23 mouse cellular contexts compared by ENCODE assay signal in genomic region chr9:24198254-24198653, GRCm38 (mm10).
"Had no signal": no experiment of that assay in that cellular context is flagged by ENCODE, and none has a peak within 500 bp of the region (broad histone marks: within the 10 kb centered on the region; RNA-seq: fewer than 3 reads in every experiment).

No protein-coding gene starts in this region.

- H3K36me3 ChIP-seq: heart, embryonic 10.5 days; heart, embryonic 12.5 days; hindbrain, embryonic 13.5 days; hindbrain, embryonic 15.5 days; kidney, embryonic 15.5 days; limb, embryonic 10.5 days; limb, embryonic 12.5 days; liver, embryonic 13.5 days; liver, embryonic 15.5 days had no signal

- H3K4me3 ChIP-seq: gastrocnemius, adult 2 months; heart, embryonic 10.5 days; heart, embryonic 12.5 days; hindbrain, embryonic 13.5 days; hindbrain, embryonic 15.5 days; kidney, embryonic 15.5 days; left cerebral cortex, adult 2 months; limb, embryonic 10.5 days; limb, embryonic 12.5 days; liver, embryonic 13.5 days; liver, embryonic 15.5 days had no signal

- DNase-seq: gastrocnemius, adult 2 months; gastrocnemius, postnatal 10 days; gastrocnemius, postnatal 25 days; heart, adult 18-20 months; heart, postnatal 10 days; kidney, adult 11 months; kidney, adult 2 months; kidney, adult 9 months; kidney, postnatal 14 days; kidney, postnatal 36 days; layer of hippocampus, adult 9-11 months; liver; liver, embryonic 13.5 days; liver, postnatal 0 days had no signal

- H3K27me3 ChIP-seq: heart, embryonic 12.5 days; hindbrain, embryonic 13.5 days; hindbrain, embryonic 15.5 days; kidney, embryonic 15.5 days; limb, embryonic 12.5 days; liver, embryonic 13.5 days; liver, embryonic 15.5 days had no signal
